Mouse (Mus musculus): ENCODE measurements around the gene Gtf2h5. TPM values are rescaled to one million over a fixed set of nuclear protein-coding genes. Genes with fewer than 3 reads are reported as not detected.

Gene Gtf2h5
- polyA plus RNA-seq, 1 experiment, result 72.8 TPM

DNA sequence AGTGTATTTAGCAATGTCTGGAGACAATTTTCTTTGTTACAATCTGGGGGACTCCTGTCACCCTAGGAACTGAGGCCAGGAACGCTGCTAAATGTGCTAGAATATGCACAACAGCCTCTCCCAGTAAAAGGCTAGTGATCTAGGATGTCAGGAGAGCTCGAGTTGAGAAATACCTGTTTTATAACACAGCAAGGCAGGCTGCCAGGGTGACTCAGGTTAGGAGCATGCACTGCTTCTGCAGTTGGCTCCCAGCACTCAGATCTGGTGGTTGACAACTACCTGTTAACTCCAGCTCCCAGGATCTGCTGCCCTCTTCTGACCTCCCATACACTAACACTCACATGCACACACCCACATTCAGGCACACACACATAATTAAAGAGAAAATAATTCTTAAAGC, 13.6 kb upstream of the Gtf2h5 start:
- Histone ChIP-seq H3ac (ENCODE audit: control insufficient read depth, insufficient read length) (no peak overlapping the region), H3K4me3 (no peak overlapping the region), H3K79me2 (ENCODE audit: control insufficient read depth, insufficient read depth) (no peaks in the 10 kb centered on the region), H3K27me3 (ENCODE audit: control insufficient read depth, insufficient read depth, insufficient read length) (no peaks in the 10 kb centered on the region), H3K4me2 (ENCODE audit: low read depth) (no peak overlapping the region), H3K36me3 (ENCODE audit: control insufficient read depth, insufficient read depth) (peaks cover 27% of the 10 kb centered on the region)
- no peak for TF ChIP-seq POLR2A (IDR thresholded peaks at IDR 0.05; ENCODE audit: insufficient read length, low read depth)
- no peak for TF ChIP-seq SRF (IDR thresholded peaks at IDR 0.05; ENCODE audit: control insufficient read depth, insufficient read length, low read depth)
- no peak for TF ChIP-seq REST (IDR thresholded peaks at IDR 0.05; ENCODE audit: insufficient read depth, insufficient read length)
- TF ChIP-seq MYOD1 (IDR thresholded peaks at IDR 0.05; ENCODE audit: control insufficient read depth in 1 of 3, insufficient read length in 2 of 3, low read depth in 2 of 3), result no peak
- TF ChIP-seq USF1 (IDR thresholded peaks at IDR 0.05; ENCODE audit: low read depth), result no peak
- TF ChIP-seq MYOG (IDR thresholded peaks at IDR 0.05; ENCODE audit: control insufficient read depth in 1 of 3, insufficient read depth in 1 of 3, insufficient read length in 2 of 3, low read depth in 2 of 3), result no peak
- TF ChIP-seq MAX (IDR thresholded peaks at IDR 0.05; ENCODE audit: low read depth), result no peak

- Histone ChIP-seq H3K27me3 (ENCODE audit: control insufficient read depth, insufficient read depth, insufficient read length) (no peaks in the 10 kb centered on the region), H3ac (ENCODE audit: control insufficient read depth, insufficient read length) (no peak overlapping the region), H3K36me3 (ENCODE audit: control insufficient read depth, insufficient read depth) (peaks cover 37% of the 10 kb centered on the region), H3K79me2 (ENCODE audit: control insufficient read depth, insufficient read depth) (no peaks in the 10 kb centered on the region), H3K4me2 (ENCODE audit: low read depth) (no peak overlapping the region), H3K4me3 (no peak overlapping the region)
- TF ChIP-seq MAX (IDR thresholded peaks at IDR 0.05; ENCODE audit: low read depth) (no peak), MYOG (IDR thresholded peaks at IDR 0.05; ENCODE audit: control insufficient read depth in 1 of 3, insufficient read depth in 1 of 3, insufficient read length in 2 of 3, low read depth in 2 of 3) (no peak), POLR2A (IDR thresholded peaks at IDR 0.05; ENCODE audit: insufficient read length, low read depth) (no peak), E2F4 (IDR thresholded peaks at IDR 0.05; ENCODE audit: insufficient read depth) (no peak), POLR2AphosphoS2 (IDR thresholded peaks at IDR 0.05; ENCODE audit: insufficient read length, low read depth) (no peak), TCF3 (IDR thresholded peaks at IDR 0.05; ENCODE audit: insufficient read length, low read depth) (no peak), USF1 (IDR thresholded peaks at IDR 0.05; ENCODE audit: low read depth) (no peak), REST (IDR thresholded peaks at IDR 0.05; ENCODE audit: insufficient read depth, insufficient read length) (no peak), MYOD1 (IDR thresholded peaks at IDR 0.05; ENCODE audit: control insufficient read depth in 1 of 3, insufficient read length in 2 of 3, low read depth in 2 of 3) (no peak), SRF (IDR thresholded peaks at IDR 0.05; ENCODE audit: control insufficient read depth, insufficient read length, low read depth) (no peak), TCF12 (IDR thresholded peaks at IDR 0.05; ENCODE audit: insufficient read depth, poor library complexity, severe bottlenecking) (no peak), CEBPB (IDR thresholded peaks at IDR 0.05; ENCODE audit: insufficient read depth, poor library complexity, severe bottlenecking) (no peak)
These were observed 12.0 kb upstream of the Gtf2h5 start for GRCm38 (mm10) chr17:6067613-6068012.

DNA sequence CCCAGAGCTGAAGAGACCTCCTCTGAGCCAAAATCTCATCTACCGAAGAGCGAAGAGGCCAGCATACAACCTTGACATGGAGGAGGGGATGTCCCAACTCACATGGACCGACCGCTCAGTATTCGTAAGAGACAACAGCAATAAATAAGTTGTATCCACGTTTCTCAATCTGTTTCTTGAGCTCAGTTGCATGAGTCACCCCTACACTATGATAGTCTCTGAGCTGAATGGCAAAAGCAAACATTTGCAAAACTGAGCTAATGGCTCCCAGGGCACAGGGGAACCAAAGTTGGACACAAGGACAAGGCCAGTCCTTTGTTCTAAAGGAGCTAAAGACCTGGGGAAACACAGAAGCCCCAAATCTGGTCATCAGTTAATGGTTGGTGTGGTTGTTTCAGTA, 9.7 kb upstream of the Gtf2h5 start:
- Histone ChIP-seq H3K27me3 (ENCODE audit: control insufficient read depth, insufficient read depth, insufficient read length) (no peaks in the 10 kb centered on the region), H3ac (ENCODE audit: control insufficient read depth, insufficient read length) (no peak overlapping the region), H3K36me3 (ENCODE audit: control insufficient read depth, insufficient read depth) (peaks cover 39% of the 10 kb centered on the region), H3K4me2 (ENCODE audit: low read depth) (no peak overlapping the region), H3K4me3 (no peak overlapping the region), H3K79me2 (ENCODE audit: control insufficient read depth, insufficient read depth) (no peaks in the 10 kb centered on the region)
- TF ChIP-seq POLR2AphosphoS2 (IDR thresholded peaks at IDR 0.05; ENCODE audit: insufficient read length, low read depth) (no peak), MYOD1 (IDR thresholded peaks at IDR 0.05; ENCODE audit: control insufficient read depth in 1 of 3, insufficient read length in 2 of 3, low read depth in 2 of 3) (no peak), TCF12 (IDR thresholded peaks at IDR 0.05; ENCODE audit: insufficient read depth, poor library complexity, severe bottlenecking) (no peak), REST (IDR thresholded peaks at IDR 0.05; ENCODE audit: insufficient read depth, insufficient read length) (no peak), USF1 (IDR thresholded peaks at IDR 0.05; ENCODE audit: low read depth) (no peak), TCF3 (IDR thresholded peaks at IDR 0.05; ENCODE audit: insufficient read length, low read depth) (no peak), SRF (IDR thresholded peaks at IDR 0.05; ENCODE audit: control insufficient read depth, insufficient read length, low read depth) (no peak), E2F4 (IDR thresholded peaks at IDR 0.05; ENCODE audit: insufficient read depth) (no peak), CEBPB (IDR thresholded peaks at IDR 0.05; ENCODE audit: insufficient read depth, poor library complexity, severe bottlenecking) (no peak), MYOG (IDR thresholded peaks at IDR 0.05; ENCODE audit: control insufficient read depth in 1 of 3, insufficient read depth in 1 of 3, insufficient read length in 2 of 3, low read depth in 2 of 3) (no peak), POLR2A (IDR thresholded peaks at IDR 0.05; ENCODE audit: insufficient read length, low read depth) (no peak), MAX (IDR thresholded peaks at IDR 0.05; ENCODE audit: low read depth) (no peak)

- no peak overlapping the region for H3K4me3 ChIP-seq
- H3K27me3 ChIP-seq (ENCODE audit: control insufficient read depth, insufficient read depth, insufficient read length), result no peaks in the 10 kb centered on the region
- TF ChIP-seq POLR2AphosphoS2 (IDR thresholded peaks at IDR 0.05; ENCODE audit: insufficient read length, low read depth), result no peak
- no peak for TF ChIP-seq MYOG (IDR thresholded peaks at IDR 0.05; ENCODE audit: control insufficient read depth in 1 of 3, insufficient read depth in 1 of 3, insufficient read length in 2 of 3, low read depth in 2 of 3)
- TF ChIP-seq POLR2A (IDR thresholded peaks at IDR 0.05; ENCODE audit: insufficient read length, low read depth), result no peak
- no peak for TF ChIP-seq CEBPB (IDR thresholded peaks at IDR 0.05; ENCODE audit: insufficient read depth, poor library complexity, severe bottlenecking)
- no peak for TF ChIP-seq USF1 (IDR thresholded peaks at IDR 0.05; ENCODE audit: low read depth)
- TF ChIP-seq E2F4 (IDR thresholded peaks at IDR 0.05; ENCODE audit: insufficient read depth), result no peak
- TF ChIP-seq TCF3 (IDR thresholded peaks at IDR 0.05; ENCODE audit: insufficient read length, low read depth), result no peak
- no peak for TF ChIP-seq MAX (IDR thresholded peaks at IDR 0.05; ENCODE audit: low read depth)
- no peak for TF ChIP-seq TCF12 (IDR thresholded peaks at IDR 0.05; ENCODE audit: insufficient read depth, poor library complexity, severe bottlenecking)
- no peak for TF ChIP-seq REST (IDR thresholded peaks at IDR 0.05; ENCODE audit: insufficient read depth, insufficient read length)
- no peak for TF ChIP-seq SRF (IDR thresholded peaks at IDR 0.05; ENCODE audit: control insufficient read depth, insufficient read length, low read depth)
- TF ChIP-seq MYOD1 (IDR thresholded peaks at IDR 0.05; ENCODE audit: control insufficient read depth in 1 of 3, insufficient read length in 2 of 3, low read depth in 2 of 3), result no peak
- H3K79me2 ChIP-seq (ENCODE audit: control insufficient read depth, insufficient read depth), result peaks cover 5% of the 10 kb centered on the region
- no peak overlapping the region for H3K4me2 ChIP-seq (ENCODE audit: low read depth)
- H3ac ChIP-seq (ENCODE audit: control insufficient read depth, insufficient read length), result no peak overlapping the region
- peaks cover 22% of the 10 kb centered on the region for H3K36me3 ChIP-seq (ENCODE audit: control insufficient read depth, insufficient read depth)
These were observed 6.2 kb upstream of the Gtf2h5 start for GRCm38 (mm10) chr17:6073405-6073804.
